Mouse (Mus musculus) liver, embryonic 16.5 days (tissue): ENCODE measurements at regions not wholly inside any gene's neighbourhood (a gene's known extent, or its start where the extent isn't known, plus 50 kb on each side); places are given as distances from the start of the nearest gene placed in this dataset.
"Not testable (repeated sequence)": the region's sequence is repeated elsewhere in the genome, so short reads cannot be mapped to it uniquely, and the experiment has no call there.

Source experiments
- ATAC-seq: fragments of 200-750 bp; cut with Nextera tagmentation; 2 replicates; pipeline ENCODE4 v1.8.0; 2017; ENCODE audit warnings: low read depth, mild to moderate bottlenecking, moderate number of reproducible peaks, moderate library complexity
- H3K27ac ChIP-seq: fragments of 300-500 bp; sonication (generic); 2 replicates; pipeline ENCODE4 v1.5.1; 2014; ENCODE audit warnings: mild to moderate bottlenecking, low read length
- H3K27me3 ChIP-seq: fragments of 300-500 bp; sonication (generic); 2 replicates; pipeline ENCODE4 v1.6.1; 2014; ENCODE audit warnings: low read depth, low read length, mixed read lengths; ENCODE audit not compliant: control insufficient read depth, insufficient read depth
- H3K36me3 ChIP-seq: fragments of 300-500 bp; sonication (generic); 2 replicates; pipeline ENCODE4 v1.6.1; 2014; ENCODE audit warnings: mild to moderate bottlenecking; ENCODE audit not compliant: control insufficient read depth, insufficient read depth
- H3K4me1 ChIP-seq: fragments of 300-500 bp; sonication (generic); 2 replicates; pipeline ENCODE4 v1.6.1; 2014; ENCODE audit warnings: low read depth, low read length, mixed read lengths; ENCODE audit not compliant: control insufficient read depth
- H3K4me2 ChIP-seq: fragments of 300-500 bp; sonication (generic); 2 replicates; pipeline ENCODE4 v1.6.1; 2014; ENCODE audit warnings: low read depth, low read length, mixed read lengths
- H3K4me3 ChIP-seq: fragments of 300-500 bp; sonication (generic); 2 replicates; pipeline ENCODE4 v1.5.1; 2014; ENCODE audit warnings: low read depth, mild to moderate bottlenecking, low read length
- H3K9ac ChIP-seq: fragments of 300-500 bp; sonication (generic); 2 replicates; pipeline ENCODE4 v1.6.1; 2014; ENCODE audit warnings: low read depth, low read length
- H3K9me3 ChIP-seq: fragments of 300-500 bp; sonication (generic); replicated peaks from 2 replicates; pipeline ENCODE4 v1.6.1; 2016; ENCODE audit warnings: low read length; ENCODE audit not compliant: control insufficient read depth
- WGBS: fragments of 180-500 bp; shearing (Covaris S2); extraction: QIAGEN DNeasy Blood & Tissue Kit; methylation state at CpG from one replicate; pipeline ENCODE4 v1.1.7; 2014; ENCODE audit not compliant: insufficient replicate concordance; 5-methylcytosine and 5-hydroxymethylcytosine counted together

- WGBS = 80% methylated on average over 13 of the region's 13 CpGs
- Histone ChIP-seq H3K4me3 (no peak overlapping the region), H3K9ac (no peak overlapping the region), H3K36me3 (no peaks in the 10 kb centered on the region), H3K4me2 (no peak overlapping the region), H3K27ac (no peak overlapping the region), H3K27me3 (no peaks in the 10 kb centered on the region), H3K9me3 (no peaks in the 10 kb centered on the region), H3K4me1 (no peaks in the 10 kb centered on the region)
- no peak for ATAC-seq
These were observed 481.1 kb upstream of the Slc35b3 start for GRCm38 (mm10) chr13:39441799-39442198.

DNA sequence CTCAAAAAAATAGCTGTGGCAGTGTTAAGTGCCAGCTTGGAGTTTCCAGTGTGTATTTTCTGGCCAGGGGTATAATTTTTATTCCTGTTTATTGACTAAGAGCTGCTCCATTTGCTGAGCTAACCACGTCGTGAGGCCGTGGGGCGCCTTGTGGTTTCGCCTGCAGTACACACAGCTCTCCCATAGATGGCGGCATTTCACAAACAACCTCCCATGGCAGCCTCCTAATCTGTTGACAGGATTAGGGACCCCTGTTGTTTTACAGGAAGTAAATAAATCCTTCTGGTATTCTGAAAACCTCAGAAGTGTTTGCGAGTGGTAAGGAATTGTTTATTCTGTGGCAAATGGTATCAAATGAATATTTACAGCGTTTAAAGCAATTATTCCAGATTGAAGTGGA lies 480.2 kb upstream of the Slc35b3 start:
- 14% methylated on average over 8 of the region's 8 CpGs for WGBS
- Histone ChIP-seq H3K4me3 (peak overlapping the region; percentile 16), H3K4me2 (peak overlapping the region; percentile 45), H3K9ac (no peak overlapping the region), H3K27ac (no peak overlapping the region), H3K36me3 (no peaks in the 10 kb centered on the region), H3K27me3 (no peaks in the 10 kb centered on the region), H3K4me1 (no peaks in the 10 kb centered on the region), H3K9me3 (no peaks in the 10 kb centered on the region)
- ATAC-seq = no peak

DNA sequence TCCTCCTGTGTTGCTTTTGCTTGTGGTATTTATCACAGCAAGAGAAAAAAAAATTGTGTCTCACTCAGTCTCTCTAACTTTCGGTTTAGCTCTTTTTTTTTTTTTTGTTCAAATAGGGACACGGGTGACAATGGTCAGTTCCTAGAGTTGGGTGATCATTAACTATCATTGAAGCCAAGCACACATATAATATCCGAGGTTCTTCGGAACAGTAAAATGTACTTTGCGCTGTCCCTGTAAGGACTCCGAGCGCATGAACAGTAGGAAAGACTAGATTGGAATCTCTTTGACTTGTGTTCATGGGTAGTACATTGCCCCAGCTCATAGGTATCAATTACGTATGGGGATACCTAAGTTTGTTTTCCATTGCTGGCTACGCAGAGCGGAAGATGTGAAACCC lies 479.7 kb upstream of the Slc35b3 start:
- WGBS = 66% methylated on average over 10 of the region's 10 CpGs
- no peaks in the 10 kb centered on the region for H3K9me3 ChIP-seq
- H3K36me3 ChIP-seq = no peaks in the 10 kb centered on the region
- peak overlapping the region; percentile 16 for H3K4me3 ChIP-seq
- no peaks in the 10 kb centered on the region for H3K27me3 ChIP-seq
- peak; percentile 53 for ATAC-seq
- H3K4me2 ChIP-seq = peak overlapping the region; percentile 45
- H3K9ac ChIP-seq = no peak overlapping the region
- H3K4me1 ChIP-seq = no peaks in the 10 kb centered on the region
- no peak overlapping the region for H3K27ac ChIP-seq

GRCm38 (mm10) chr13:39427996-39428395 lies 467.3 kb upstream of the Slc35b3 start:
- H3K9ac ChIP-seq = no peak overlapping the region
- WGBS = 62% methylated on average over 3 of the region's 3 CpGs
- no peak for ATAC-seq

GRCm38 (mm10) chr13:39425944-39426343 lies 465.3 kb upstream of the Slc35b3 start:
- Histone ChIP-seq H3K4me1 (no peaks in the 10 kb centered on the region), H3K36me3 (no peaks in the 10 kb centered on the region), H3K27ac (no peak overlapping the region), H3K9ac (no peak overlapping the region), H3K4me2 (no peak overlapping the region), H3K9me3 (no peaks in the 10 kb centered on the region), H3K27me3 (no peaks in the 10 kb centered on the region), H3K4me3 (no peak overlapping the region)
- no peak for ATAC-seq
- WGBS = 50% methylated on average over 6 of the region's 6 CpGs

More at GRCm38 (mm10) chr13:39427996-39428395, 467.3 kb upstream of the Slc35b3 start:
- no peak overlapping the region for H3K4me3 ChIP-seq
- H3K27me3 ChIP-seq = no peaks in the 10 kb centered on the region
- H3K9me3 ChIP-seq = no peaks in the 10 kb centered on the region
- H3K36me3 ChIP-seq = no peaks in the 10 kb centered on the region
- no peak overlapping the region for H3K4me2 ChIP-seq
- no peak overlapping the region for H3K27ac ChIP-seq
- no peaks in the 10 kb centered on the region for H3K4me1 ChIP-seq

GRCm38 (mm10) chr13:39418127-39418526 lies 457.5 kb upstream of the Slc35b3 start:
- H3K4me3 ChIP-seq = no peak overlapping the region
- no peaks in the 10 kb centered on the region for H3K4me1 ChIP-seq
- H3K4me2 ChIP-seq = no peak overlapping the region
- ATAC-seq = no peak
- no peaks in the 10 kb centered on the region for H3K36me3 ChIP-seq
- no peak overlapping the region for H3K27ac ChIP-seq
- H3K27me3 ChIP-seq = no peaks in the 10 kb centered on the region
- no peaks in the 10 kb centered on the region for H3K9me3 ChIP-seq
- WGBS = 45% methylated on average over 7 of the region's 7 CpGs
- H3K9ac ChIP-seq = no peak overlapping the region

- WGBS = 68% methylated on average over 14 of the region's 14 CpGs
- Histone ChIP-seq H3K36me3 (no peaks in the 10 kb centered on the region), H3K27ac (no peak overlapping the region), H3K4me2 (no peak overlapping the region), H3K4me1 (no peaks in the 10 kb centered on the region), H3K9ac (no peak overlapping the region), H3K27me3 (no peaks in the 10 kb centered on the region), H3K4me3 (no peak overlapping the region), H3K9me3 (no peaks in the 10 kb centered on the region)
- ATAC-seq = no peak
These were observed 451.0 kb upstream of the Slc35b3 start for GRCm38 (mm10) chr13:39411471-39412251.

DNA sequence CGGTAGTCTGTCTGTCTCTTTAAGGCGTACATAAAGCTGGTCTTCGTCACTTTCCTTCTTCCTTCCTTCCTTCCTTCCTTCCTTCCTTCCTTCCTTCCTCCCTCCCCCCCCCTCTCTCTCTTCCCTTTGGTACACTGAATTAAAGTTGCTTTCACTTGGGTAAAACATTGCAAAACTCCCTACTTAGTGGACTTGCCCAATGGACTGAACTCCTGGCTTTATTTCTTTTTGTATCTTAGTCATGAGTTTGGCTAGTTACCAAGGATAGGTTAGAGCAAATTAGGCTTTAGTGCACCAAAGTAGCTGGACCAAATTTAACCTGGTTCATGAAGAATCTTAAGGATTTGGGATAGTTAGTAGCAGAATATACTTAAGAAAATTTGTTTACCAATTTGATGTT lies 431.9 kb upstream of the Slc35b3 start:
- no peaks in the 10 kb centered on the region for H3K4me1 ChIP-seq
- no peaks in the 10 kb centered on the region for H3K36me3 ChIP-seq
- H3K27ac ChIP-seq = no peak overlapping the region
- no peak for ATAC-seq
- no peak overlapping the region for H3K4me2 ChIP-seq
- WGBS = 62% methylated on average over 3 of the region's 3 CpGs
- H3K27me3 ChIP-seq = no peaks in the 10 kb centered on the region
- no peak overlapping the region for H3K9ac ChIP-seq
- H3K4me3 ChIP-seq = no peak overlapping the region
- no peaks in the 10 kb centered on the region for H3K9me3 ChIP-seq

- H3K9me3 ChIP-seq, H3K27me3 ChIP-seq, ATAC-seq, H3K9ac ChIP-seq, H3K4me1 ChIP-seq, H3K27ac ChIP-seq, H3K36me3 ChIP-seq, H3K4me3 ChIP-seq, H3K4me2 ChIP-seq: not testable (repeated sequence)
- 75% methylated on average over 1 of the region's 1 CpGs for WGBS
These were observed 431.5 kb upstream of the Slc35b3 start for GRCm38 (mm10) chr13:39392151-39392550.
